Comparison of ENCODE assay signal across 26 mouse cellular contexts in the genomic region with DNA sequence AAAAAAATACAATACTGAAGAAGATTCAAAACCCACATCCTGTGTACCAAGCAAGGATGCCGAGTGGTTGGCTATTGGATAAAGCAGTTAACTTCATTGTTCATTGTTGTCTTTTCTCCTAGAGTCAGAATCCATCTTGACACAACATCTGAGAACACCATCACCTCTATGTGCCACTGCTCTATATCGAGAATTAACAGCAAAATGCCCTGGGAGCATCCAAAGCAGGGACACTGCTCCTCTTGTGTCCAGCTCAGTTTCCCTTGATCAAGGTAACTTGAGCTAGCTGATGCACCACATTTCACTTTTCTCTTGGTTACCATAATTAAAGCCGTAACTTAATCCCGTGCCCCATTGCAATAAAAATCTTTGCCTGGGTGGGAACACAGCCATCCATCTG.
"Had no signal": no experiment of that assay in that cellular context is flagged by ENCODE, and none has a peak within 500 bp of the region (broad histone marks: within the 10 kb centered on the region; RNA-seq: fewer than 3 reads in every experiment).

No protein-coding gene starts in this region.

- H3K4me3 ChIP-seq: gastrocnemius, adult 2 months; heart, embryonic 10.5 days; heart, embryonic 12.5 days; hindbrain, embryonic 10.5 days; hindbrain, embryonic 12.5 days; intestine, embryonic 15.5 days; layer of hippocampus, adult 2 months; left cerebral cortex, adult 2 months; limb, embryonic 10.5 days; limb, embryonic 12.5 days; liver, embryonic 13.5 days; liver, embryonic 15.5 days had no signal

- H3K27me3 ChIP-seq: heart, embryonic 12.5 days; hindbrain, embryonic 12.5 days; intestine, embryonic 15.5 days; limb, embryonic 12.5 days; liver, embryonic 13.5 days; liver, embryonic 15.5 days had no signal

- ATAC-seq: hindbrain, embryonic 16.5 days; inflammation-experienced regulatory T-cells, adult 6 months; intestine, embryonic 15.5 days; intestine, postnatal 0 days had no signal

- H3K9ac ChIP-seq: heart, embryonic 12.5 days; hindbrain, embryonic 12.5 days; hindbrain, embryonic 14.5 days; intestine, embryonic 15.5 days; limb, embryonic 12.5 days; liver, embryonic 13.5 days; liver, embryonic 15.5 days had no signal

- H3K4me2 ChIP-seq: heart, embryonic 12.5 days; hindbrain, embryonic 12.5 days; hindbrain, embryonic 14.5 days; intestine, embryonic 15.5 days; limb, embryonic 12.5 days; liver, embryonic 11.5 days; liver, embryonic 13.5 days; liver, embryonic 15.5 days had no signal

- H3K36me3 ChIP-seq: heart, embryonic 10.5 days; heart, embryonic 12.5 days; hindbrain, embryonic 10.5 days; hindbrain, embryonic 12.5 days; intestine, embryonic 15.5 days; limb, embryonic 10.5 days; limb, embryonic 12.5 days; liver, embryonic 13.5 days; liver, embryonic 15.5 days had no signal

- DNase-seq: gastrocnemius, adult 2 months; gastrocnemius, postnatal 10 days; gastrocnemius, postnatal 25 days; heart, adult 18-20 months; heart, postnatal 10 days; heart, postnatal 4 days; kidney, adult 8-10 months; kidney, postnatal 10 days; kidney, postnatal 36 days; liver; liver, embryonic 13.5 days had no signal

- H3K9me3 ChIP-seq: heart, embryonic 10.5 days; heart, embryonic 12.5 days; hindbrain, embryonic 10.5 days; hindbrain, embryonic 12.5 days; intestine, embryonic 15.5 days; limb, embryonic 10.5 days; limb, embryonic 12.5 days; liver, embryonic 15.5 days had no signal

- H3K4me1 ChIP-seq: heart, embryonic 10.5 days; heart, embryonic 12.5 days; hindbrain, embryonic 10.5 days; hindbrain, embryonic 12.5 days; intestine, embryonic 15.5 days; limb, embryonic 10.5 days; limb, embryonic 12.5 days; liver, embryonic 13.5 days; liver, embryonic 15.5 days had no signal

- H3K27ac ChIP-seq: gastrocnemius, adult 2 months; heart, embryonic 10.5 days; hindbrain, embryonic 10.5 days; hindbrain, embryonic 12.5 days; hindbrain, embryonic 14.5 days; intestine, embryonic 15.5 days; layer of hippocampus, adult 2 months; left cerebral cortex, adult 2 months; limb, embryonic 10.5 days; limb, embryonic 12.5 days; liver, embryonic 13.5 days; liver, embryonic 15.5 days had no signal
